Mouse (Mus musculus) hindbrain, embryonic 13.5 days (tissue): Measurements from ENCODE around the gene Cluh. TPM values are rescaled to one million over a fixed set of nuclear protein-coding genes. Genes with fewer than 3 reads are reported as not detected.

Experiments used
- ATAC-seq: fragments of 200-750 bp; cut with Nextera tagmentation; 2 replicates; pipeline ENCODE4 v1.8.0; 2017; ENCODE audit warnings: moderate TSS enrichment; ENCODE audit not compliant: low FRiP score
- H3K27ac ChIP-seq: fragments of 300-500 bp; sonication (generic); 2 replicates; pipeline ENCODE4 v1.5.1; 2015; ENCODE audit warnings: inconsistent platforms, mild to moderate bottlenecking, moderate library complexity
- H3K27me3 ChIP-seq: fragments of 300-500 bp; sonication (generic); 2 replicates; pipeline ENCODE4 v1.6.1; 2015; ENCODE audit warnings: mild to moderate bottlenecking, inconsistent platforms
- H3K36me3 ChIP-seq: fragments of 300-500 bp; sonication (generic); 2 replicates; pipeline ENCODE4 v1.6.1; 2015; ENCODE audit warnings: mild to moderate bottlenecking, inconsistent platforms
- H3K4me1 ChIP-seq: fragments of 300-500 bp; sonication (generic); replicated peaks from 2 replicates; pipeline ENCODE4 v1.6.1; 2015; ENCODE audit warnings: inconsistent platforms
- H3K4me2 ChIP-seq: fragments of 300-500 bp; sonication (generic); 2 replicates; pipeline ENCODE4 v1.6.1; 2015; ENCODE audit warnings: inconsistent platforms, mild to moderate bottlenecking, moderate library complexity
- H3K4me3 ChIP-seq: fragments of 300-500 bp; sonication (generic); 2 replicates; pipeline ENCODE4 v1.5.1; 2015; ENCODE audit warnings: mild to moderate bottlenecking, inconsistent platforms
- H3K9ac ChIP-seq: fragments of 300-500 bp; sonication (generic); 2 replicates; pipeline ENCODE4 v1.6.1; 2015; ENCODE audit warnings: mild to moderate bottlenecking, inconsistent platforms
- H3K9me3 ChIP-seq: fragments of 300-500 bp; sonication (generic); 2 replicates; pipeline ENCODE4 v1.6.1; 2016; ENCODE audit warnings: inconsistent platforms
- WGBS: fragments of 180-500 bp; shearing (Covaris S2); methylation state at CpG from one replicate; pipeline ENCODE4 v1.1.7; 2015; 5-methylcytosine and 5-hydroxymethylcytosine counted together
- polyA plus RNA-seq: library from polyadenylated mRNA; unstranded; fragments of >200 nt; fragmentation: Nextera tagmentation; extraction: Ambion mirVana; gene quantifications from 2 replicates; pipeline ENCODE4 v1.2.1, GENCODE M21; 2015

Cluh gene
- polyA plus RNA-seq: 14.3 and 16.8 TPM in 2 replicates

- H3K4me3 ChIP-seq: peak within 1 kb of the TSS; percentile 91
- peak within 1 kb of the TSS; percentile 90 for H3K9ac ChIP-seq
- H3K4me2 ChIP-seq: peak within 1 kb of the TSS; percentile 95
- H3K9me3 ChIP-seq: no peaks in the 10 kb centered on the region
- peaks cover 51% of the 10 kb centered on the region for H3K4me1 ChIP-seq
- H3K27ac ChIP-seq: peak within 1 kb of the TSS; percentile 81
- H3K27me3 ChIP-seq: no peaks in the 10 kb centered on the region
- under 1% methylated on average over 58 of the region's 58 CpGs for whole genome bisulfite sequencing
- ATAC-seq: peak; percentile 89
- H3K36me3 ChIP-seq: no peaks in the 10 kb centered on the region
These were observed at the start of gene Cluh for GRCm38 (mm10) chr11:74649095-74649646. Cluh (plus strand) TSS chr11:74649495.

- no peak overlapping the region for H3K9ac ChIP-seq
- 81% methylated on average over 1 of the region's 1 CpGs for WGBS
- no peak for ATAC-seq
These were observed 47.0 kb upstream of the Cluh start for GRCm38 (mm10) chr11:74602286-74602685.

GRCm38 (mm10) chr11:74610068-74610467 is 39.2 kb upstream of the Cluh start:
- H3K27me3 ChIP-seq: peaks cover 66% of the 10 kb centered on the region
- peak overlapping the region; percentile 48 for H3K4me3 ChIP-seq
- H3K36me3 ChIP-seq: no peaks in the 10 kb centered on the region
- H3K9ac ChIP-seq: peak overlapping the region; percentile 74; the same call in 1 of the 2 replicates
- no peaks in the 10 kb centered on the region for H3K9me3 ChIP-seq
- peak overlapping the region; percentile 84 for H3K4me2 ChIP-seq
- 30% methylated on average over 5 of the region's 5 CpGs for WGBS
- no peak for ATAC-seq
- no peak overlapping the region for H3K27ac ChIP-seq
- peaks cover 12% of the 10 kb centered on the region for H3K4me1 ChIP-seq

More at GRCm38 (mm10) chr11:74602286-74602685, 47.0 kb upstream of the Cluh start:
- Histone ChIP-seq H3K9me3 (no peaks in the 10 kb centered on the region), H3K4me1 (no peaks in the 10 kb centered on the region), H3K27me3 (no peaks in the 10 kb centered on the region), H3K36me3 (no peaks in the 10 kb centered on the region), H3K27ac (no peak overlapping the region), H3K4me2 (no peak overlapping the region), H3K4me3 (no peak overlapping the region)

- no peak for ATAC-seq
- H3K27me3 ChIP-seq: peaks cover 71% of the 10 kb centered on the region
- no peak within 1 kb of the TSS for H3K27ac ChIP-seq
- peak within 1 kb of the TSS; percentile 48 for H3K4me3 ChIP-seq
- H3K9ac ChIP-seq: peak within 1 kb of the TSS; percentile 74
- H3K9me3 ChIP-seq: no peaks in the 10 kb centered on the region
- H3K36me3 ChIP-seq: no peaks in the 10 kb centered on the region
- H3K4me1 ChIP-seq: peaks cover 12% of the 10 kb centered on the region
- peak within 1 kb of the TSS; percentile 84 for H3K4me2 ChIP-seq
- under 1% methylated on average over 48 of the region's 50 CpGs for WGBS
These were observed 38.6 kb upstream of the Cluh start, which contains the start of gene Rap1gap2 for GRCm38 (mm10) chr11:74610545-74611176. Rap1gap2 (minus strand) TSS chr11:74610915.

GRCm38 (mm10) chr11:74611437-74611836 is 37.9 kb upstream of the Cluh start:
- peaks cover 78% of the 10 kb centered on the region for H3K27me3 ChIP-seq
- peak overlapping the region; percentile 84; the same call in 1 of the 2 replicates for H3K4me2 ChIP-seq

GRCm38 (mm10) chr11:74613428-74613827 is 35.9 kb upstream of the Cluh start:
- 65% methylated on average over 4 of the region's 4 CpGs for WGBS

More at GRCm38 (mm10) chr11:74611437-74611836, 37.9 kb upstream of the Cluh start:
- H3K9me3 ChIP-seq: no peaks in the 10 kb centered on the region
- no peak overlapping the region for H3K9ac ChIP-seq
- H3K4me3 ChIP-seq: peak overlapping the region; percentile 48
- 21% methylated on average over 7 of the region's 7 CpGs for WGBS
- no peak overlapping the region for H3K27ac ChIP-seq
- no peaks in the 10 kb centered on the region for H3K36me3 ChIP-seq
- ATAC-seq: no peak
- H3K4me1 ChIP-seq: peaks cover 12% of the 10 kb centered on the region

GRCm38 (mm10) chr11:74615571-74615970 is 33.7 kb upstream of the Cluh start:
- ATAC-seq: no peak
- Histone ChIP-seq H3K27me3 (peaks cover 81% of the 10 kb centered on the region), H3K36me3 (no peaks in the 10 kb centered on the region), H3K9me3 (no peaks in the 10 kb centered on the region), H3K27ac (no peak overlapping the region), H3K4me1 (peaks cover 21% of the 10 kb centered on the region), H3K4me2 (no peak overlapping the region), H3K4me3 (no peak overlapping the region), H3K9ac (no peak overlapping the region)
- 48% methylated on average over 5 of the region's 5 CpGs for WGBS

More at GRCm38 (mm10) chr11:74613428-74613827, 35.9 kb upstream of the Cluh start:
- Histone ChIP-seq H3K9me3 (no peaks in the 10 kb centered on the region), H3K4me2 (no peak overlapping the region), H3K9ac (no peak overlapping the region), H3K27ac (no peak overlapping the region), H3K4me3 (no peak overlapping the region), H3K27me3 (peaks cover 89% of the 10 kb centered on the region), H3K4me1 (peaks cover 12% of the 10 kb centered on the region), H3K36me3 (no peaks in the 10 kb centered on the region)
- no peak for ATAC-seq

GRCm38 (mm10) chr11:74619201-74619955 is 29.9 kb upstream of the Cluh start, which contains the start of gene Ccdc92b:
Ccdc92b (plus strand) TSS chr11:74619605.
- peak; percentile 91 for ATAC-seq
- peak within 1 kb of the TSS; percentile 40; the same call in 1 of the 2 replicates for H3K27ac ChIP-seq
- peak within 1 kb of the TSS; percentile 75 for H3K4me2 ChIP-seq
- under 1% methylated on average over 54 of the region's 63 CpGs for WGBS
- peaks cover 5% of the 10 kb centered on the region; the same call in 1 of the 2 replicates for H3K36me3 ChIP-seq
- H3K9ac ChIP-seq: peak within 1 kb of the TSS; percentile 84
- peak within 1 kb of the TSS; percentile 70 for H3K4me3 ChIP-seq
- H3K4me1 ChIP-seq: peaks cover 15% of the 10 kb centered on the region
- H3K27me3 ChIP-seq: peaks cover 58% of the 10 kb centered on the region
- no peaks in the 10 kb centered on the region for H3K9me3 ChIP-seq

GRCm38 (mm10) chr11:74619956-74620300 is 29.4 kb upstream of the Cluh start:
- Histone ChIP-seq H3K9ac (peak overlapping the region; percentile 84), H3K4me3 (peak overlapping the region; percentile 70), H3K36me3 (peaks cover 5% of the 10 kb centered on the region; the same call in 1 of the 2 replicates), H3K4me2 (peak overlapping the region; percentile 75), H3K9me3 (no peaks in the 10 kb centered on the region), H3K4me1 (peaks cover 15% of the 10 kb centered on the region), H3K27ac (peak overlapping the region; percentile 40; the same call in 1 of the 2 replicates), H3K27me3 (peaks cover 54% of the 10 kb centered on the region)
- 3% methylated on average over 16 of the region's 16 CpGs for WGBS
- ATAC-seq: peak; percentile 59

- Histone ChIP-seq H3K4me2 (no peak overlapping the region), H3K27me3 (peaks cover 35% of the 10 kb centered on the region), H3K4me3 (no peak overlapping the region), H3K9ac (no peak overlapping the region), H3K9me3 (no peaks in the 10 kb centered on the region), H3K4me1 (peaks cover 15% of the 10 kb centered on the region), H3K36me3 (peaks cover 5% of the 10 kb centered on the region; the same call in 1 of the 2 replicates), H3K27ac (no peak overlapping the region)
- no peak for ATAC-seq
- WGBS: 83% methylated on average over 8 of the region's 8 CpGs
These were observed 27.2 kb upstream of the Cluh start for GRCm38 (mm10) chr11:74621974-74622669.

- WGBS: 78% methylated on average over 6 of the region's 6 CpGs
- Histone ChIP-seq H3K4me2 (no peak overlapping the region), H3K27me3 (peaks cover 25% of the 10 kb centered on the region), H3K36me3 (peaks cover 5% of the 10 kb centered on the region; the same call in 1 of the 2 replicates), H3K9ac (no peak overlapping the region), H3K27ac (no peak overlapping the region), H3K4me1 (peaks cover 13% of the 10 kb centered on the region), H3K9me3 (no peaks in the 10 kb centered on the region), H3K4me3 (no peak overlapping the region)
- ATAC-seq: no peak
These were observed 25.6 kb upstream of the Cluh start for GRCm38 (mm10) chr11:74623693-74624092.
